Mouse (Mus musculus): ENCODE results near the gene Nmt2.

The Nmt2 gene

GRCm38 (mm10) chr2:3331071-3331703, 47.2 kb downstream of the Nmt2 start:
- DNase-seq = no peak

DNA sequence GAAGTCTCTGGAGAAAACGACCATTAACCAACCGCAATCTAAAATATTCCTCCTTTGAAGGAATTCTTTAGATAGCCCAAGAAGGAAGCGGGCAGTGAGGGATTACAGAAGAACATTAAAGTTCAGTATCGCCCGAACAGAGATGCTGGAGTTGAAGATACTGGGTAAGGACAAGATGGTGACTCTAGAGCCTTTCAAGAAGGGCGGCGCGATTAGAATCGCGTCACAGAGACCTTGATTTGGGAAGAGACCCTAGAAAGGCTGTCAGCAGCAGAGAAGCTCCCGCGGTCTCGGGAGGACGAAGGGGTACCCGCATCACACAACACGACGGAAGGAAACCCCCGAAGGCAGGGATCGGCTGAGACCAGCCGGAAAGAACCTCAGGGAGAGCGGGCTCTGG, 48.0 kb downstream of the Nmt2 start:
- no peak for DNase-seq

GRCm38 (mm10) chr2:3332484-3333242, 48.7 kb downstream of the Nmt2 start, which contains the start of gene Rpp38:
Gene Rpp38, minus strand, starts transcription at chr2:3332643.
- peak; percentile 99 for DNase-seq

DNA sequence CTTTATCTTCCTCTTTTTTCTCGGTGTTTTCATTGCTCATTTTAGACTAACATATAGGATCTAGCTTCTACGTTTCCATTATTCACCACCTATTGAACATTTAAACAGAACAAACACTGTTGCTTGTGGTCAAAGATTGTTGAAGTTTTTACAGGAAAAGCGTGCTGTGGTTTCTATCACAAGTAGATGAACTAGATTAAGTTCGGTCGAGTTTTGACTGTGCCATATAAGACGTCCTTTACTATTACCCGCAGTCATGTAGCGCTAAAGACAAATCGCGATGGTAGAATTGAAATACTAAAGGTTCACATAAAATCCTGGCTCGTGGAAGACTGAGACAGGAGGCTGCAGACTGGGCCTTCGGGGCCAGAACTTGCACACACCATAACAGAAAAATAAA, 49.7 kb downstream of the Nmt2 start:
- DNase-seq = no peak

DNA sequence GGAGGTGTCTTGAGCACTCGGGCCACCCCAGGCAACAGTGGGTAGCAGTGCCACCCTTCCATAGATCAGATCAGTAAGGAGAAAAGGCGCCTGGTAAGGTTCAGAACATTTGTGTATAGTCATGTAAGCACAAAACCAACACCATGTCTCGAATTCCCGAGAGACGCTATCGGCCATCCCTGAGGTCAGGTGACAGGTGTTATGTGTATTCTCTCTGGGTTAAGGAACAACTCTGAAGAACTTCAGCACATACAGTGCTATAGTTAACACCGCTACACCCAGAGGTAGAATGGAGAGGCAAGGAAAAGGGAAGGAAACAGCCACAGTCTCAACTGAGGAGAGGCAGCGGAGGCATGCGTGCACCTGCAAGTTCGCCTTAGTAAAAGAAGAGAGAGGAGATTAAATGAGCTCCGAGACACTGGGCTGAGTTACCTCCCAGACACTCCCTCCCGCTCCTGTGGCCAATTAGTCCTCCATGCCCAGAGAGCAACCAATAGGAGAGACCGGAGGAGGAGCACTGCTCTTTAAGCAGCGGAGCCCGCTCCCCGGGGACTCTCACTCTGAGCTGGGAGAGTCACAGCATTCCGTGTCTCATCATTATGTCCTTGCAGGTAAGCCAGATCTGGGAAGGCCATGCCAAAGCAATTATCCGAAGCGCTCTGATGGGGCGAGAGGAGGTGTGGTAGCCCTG, 51.7 kb downstream of the Nmt2 start, which contains the start of gene Acbd7:
TSS of gene Acbd7 (plus strand) at position 558 of the 691 bp plus-strand sequence.
- peak; percentile 68 for DNase-seq

DNA sequence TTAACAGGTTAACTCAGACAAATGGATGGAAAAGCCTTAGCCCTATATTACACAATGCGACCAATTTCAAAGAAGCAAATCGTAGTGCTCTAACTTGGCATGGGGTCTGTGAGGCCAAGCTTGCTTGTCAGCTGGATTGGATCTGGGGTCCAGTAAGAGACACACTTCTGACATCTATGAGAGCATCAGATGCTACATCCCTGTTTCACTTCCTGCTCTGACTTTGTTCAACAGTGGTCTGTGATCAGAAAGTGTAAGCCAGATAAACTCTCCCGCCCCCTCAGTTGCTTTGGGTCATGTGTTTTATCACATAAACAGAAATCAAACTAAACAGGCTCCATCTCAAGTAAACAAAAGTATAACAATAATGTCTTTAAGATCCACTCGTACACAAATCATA, 64.4 kb downstream of the Nmt2 start:
- no peak for DNase-seq

DNA sequence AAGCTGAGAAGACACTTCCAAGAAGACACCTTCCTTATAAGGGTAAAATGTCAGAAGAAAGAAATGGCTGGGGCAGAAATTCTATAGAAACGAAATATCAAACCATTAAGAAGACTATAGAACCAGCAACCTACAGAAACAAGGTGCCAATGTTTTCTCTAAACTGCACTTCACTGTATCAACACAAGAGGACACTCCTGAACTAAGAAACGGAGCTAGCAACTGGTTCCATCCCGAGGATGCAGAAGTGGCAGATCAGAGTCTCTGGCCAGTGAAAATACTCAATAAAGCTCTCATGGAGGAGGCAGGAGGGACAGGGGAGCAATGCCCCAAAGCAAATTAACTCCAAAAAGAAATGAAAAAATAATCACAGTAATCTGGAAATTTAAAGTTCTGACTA, 64.9 kb downstream of the Nmt2 start:
- no peak for DNase-seq

DNA sequence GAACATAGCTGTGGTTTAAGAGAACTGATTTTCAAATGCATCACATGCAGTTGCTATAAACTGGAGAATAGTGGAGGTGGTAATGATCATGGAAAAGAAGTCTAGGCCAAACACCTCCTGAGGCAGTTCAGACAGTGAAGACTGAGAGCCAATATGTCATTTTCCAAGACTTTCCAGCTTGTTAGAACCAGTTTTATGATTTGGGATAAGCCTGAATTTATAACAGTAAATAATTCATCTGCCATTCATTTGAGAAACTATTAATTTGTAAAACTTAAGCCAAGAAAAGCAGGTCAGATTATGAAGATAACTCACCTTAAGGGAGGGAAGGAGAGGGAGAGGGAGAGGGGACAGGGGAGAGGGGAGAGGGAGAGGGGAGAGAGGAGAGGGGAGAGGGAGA, 69.1 kb downstream of the Nmt2 start:
- DNase-seq = no peak

- no peak for DNase-seq
Measured at GRCm38 (mm10) chr2:3355793-3356192, 71.8 kb downstream of the Nmt2 start.

GRCm38 (mm10) chr2:3356311-3356710, 72.3 kb downstream of the Nmt2 start:
- no peak for DNase-seq

GRCm38 (mm10) chr2:3357887-3358286, 73.9 kb downstream of the Nmt2 start:
- DNase-seq = no peak

DNA sequence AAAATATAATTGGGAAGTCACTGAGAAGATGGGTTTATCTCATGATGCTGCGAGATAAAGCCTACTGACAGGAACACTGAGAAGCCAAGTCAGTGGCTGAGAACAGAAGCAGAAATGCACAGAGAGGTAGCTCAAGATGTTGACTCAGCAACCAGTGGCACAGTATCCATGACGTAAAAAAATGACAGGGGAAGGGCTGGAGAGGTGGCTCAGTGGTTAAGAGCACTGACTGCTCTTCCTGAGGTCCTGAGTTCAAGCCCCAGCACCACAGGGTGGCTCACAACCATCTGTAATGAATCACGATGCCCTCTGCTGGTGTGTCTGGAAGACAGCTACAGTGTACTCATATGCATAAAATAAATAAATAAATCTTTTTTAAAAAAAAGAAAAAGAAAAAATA, 77.1 kb downstream of the Nmt2 start:
- DNase-seq = no peak

DNA sequence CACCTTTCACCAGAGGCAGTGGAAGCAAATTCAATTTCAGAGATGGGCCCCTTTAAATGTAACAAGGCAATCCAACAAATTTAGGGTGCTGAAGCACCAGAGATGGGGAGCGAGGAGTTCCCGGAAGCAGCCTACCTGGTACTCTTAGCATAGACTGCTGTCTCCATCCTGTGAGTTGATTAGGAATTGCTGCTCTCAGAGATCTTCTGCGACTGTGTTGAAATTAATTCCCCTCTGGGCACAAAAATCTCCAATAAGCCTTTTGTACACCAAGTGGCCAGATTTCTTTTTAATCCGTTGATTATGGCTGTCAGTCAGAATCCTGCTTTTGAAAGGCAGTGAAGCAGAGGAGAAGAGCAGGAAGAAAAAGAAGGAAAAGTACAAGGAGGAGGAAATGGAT, 81.1 kb downstream of the Nmt2 start:
- DNase-seq = no peak

All from kidney, adult 11 months (tissue).